Mouse (Mus musculus) liver, embryonic 14 days (tissue): Measurements from ENCODE around the gene Myo15b. TPM values are rescaled to one million over a fixed set of nuclear protein-coding genes. Genes with fewer than 3 reads are reported as not detected.

Source experiments
- polyA plus RNA-seq: library from polyadenylated mRNA; depleted of rRNA; stranded (reverse); fragments of >200 nt; gene quantifications from 2 replicates; pipeline ENCODE4 v1.2.3, GENCODE M21; 2012; rRNA removed

Myo15b gene
- polyA plus RNA-seq, result 0.27 and 0.48 TPM in 2 replicates

DNA sequence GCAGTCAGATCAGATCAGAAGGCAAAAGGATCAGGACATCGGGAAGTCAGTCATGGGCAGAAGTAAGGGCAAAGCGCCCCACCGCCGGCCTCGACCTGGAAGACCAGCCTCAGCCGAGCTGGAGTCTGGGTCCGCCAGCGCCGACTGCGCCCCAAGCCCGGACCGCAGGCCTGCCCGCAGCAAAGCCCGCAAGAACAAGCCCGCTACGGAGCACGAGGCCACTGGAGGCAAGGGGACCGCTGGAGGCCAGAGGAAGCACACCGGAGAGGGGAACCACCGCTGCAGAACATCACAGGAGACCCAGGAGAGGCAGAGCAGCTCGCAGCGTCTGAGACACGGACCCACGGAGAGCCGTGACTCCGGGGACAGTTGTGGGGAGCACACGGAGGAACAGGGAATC lies at the start of gene Myo15b:
Gene Myo15b, plus strand, starts transcription at position 53 of the 400 bp plus-strand sequence.

DNA sequence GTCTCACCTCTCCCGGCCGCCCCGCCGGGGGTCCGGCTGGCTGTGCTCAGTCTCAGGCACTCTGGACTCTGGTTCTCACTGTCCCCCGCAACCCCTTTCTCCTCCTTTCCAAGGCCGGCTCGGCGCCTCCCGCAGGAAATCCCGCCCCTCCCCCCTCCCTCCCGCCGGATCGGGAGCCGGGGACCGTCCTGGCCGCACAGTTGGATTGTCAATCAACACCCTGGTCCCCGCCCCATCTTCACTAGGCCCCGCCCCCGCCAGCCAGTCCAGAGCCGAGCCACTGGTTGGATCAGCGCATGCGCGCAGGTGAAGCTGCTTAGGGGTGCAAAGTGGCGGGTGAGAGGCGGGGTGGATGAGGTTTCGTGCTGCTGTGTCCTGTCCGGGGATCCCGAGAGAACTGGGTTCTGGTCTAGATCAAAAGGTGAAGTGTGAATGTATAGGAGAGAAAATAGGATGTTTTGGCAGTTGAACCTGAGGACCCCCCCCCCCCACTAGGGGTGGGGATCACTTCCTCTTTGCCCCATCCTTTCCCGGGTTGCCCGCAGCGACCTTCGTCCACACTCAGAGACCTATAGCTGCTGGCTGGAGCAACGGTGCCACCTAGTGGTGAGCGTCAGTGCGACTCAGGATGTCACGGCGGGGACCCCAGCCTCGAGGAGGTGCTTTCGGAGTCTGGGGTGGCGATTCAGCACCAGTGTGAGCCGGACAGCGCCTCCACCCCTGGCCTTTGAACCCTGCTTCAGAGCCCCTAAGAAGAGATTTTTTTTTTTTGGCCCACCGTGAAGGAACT lies 44.5 kb upstream of the Myo15b start, which contains the start of gene Caskin2:
Gene Caskin2, minus strand, starts transcription at position 133 of the 790 bp plus-strand sequence.

DNA sequence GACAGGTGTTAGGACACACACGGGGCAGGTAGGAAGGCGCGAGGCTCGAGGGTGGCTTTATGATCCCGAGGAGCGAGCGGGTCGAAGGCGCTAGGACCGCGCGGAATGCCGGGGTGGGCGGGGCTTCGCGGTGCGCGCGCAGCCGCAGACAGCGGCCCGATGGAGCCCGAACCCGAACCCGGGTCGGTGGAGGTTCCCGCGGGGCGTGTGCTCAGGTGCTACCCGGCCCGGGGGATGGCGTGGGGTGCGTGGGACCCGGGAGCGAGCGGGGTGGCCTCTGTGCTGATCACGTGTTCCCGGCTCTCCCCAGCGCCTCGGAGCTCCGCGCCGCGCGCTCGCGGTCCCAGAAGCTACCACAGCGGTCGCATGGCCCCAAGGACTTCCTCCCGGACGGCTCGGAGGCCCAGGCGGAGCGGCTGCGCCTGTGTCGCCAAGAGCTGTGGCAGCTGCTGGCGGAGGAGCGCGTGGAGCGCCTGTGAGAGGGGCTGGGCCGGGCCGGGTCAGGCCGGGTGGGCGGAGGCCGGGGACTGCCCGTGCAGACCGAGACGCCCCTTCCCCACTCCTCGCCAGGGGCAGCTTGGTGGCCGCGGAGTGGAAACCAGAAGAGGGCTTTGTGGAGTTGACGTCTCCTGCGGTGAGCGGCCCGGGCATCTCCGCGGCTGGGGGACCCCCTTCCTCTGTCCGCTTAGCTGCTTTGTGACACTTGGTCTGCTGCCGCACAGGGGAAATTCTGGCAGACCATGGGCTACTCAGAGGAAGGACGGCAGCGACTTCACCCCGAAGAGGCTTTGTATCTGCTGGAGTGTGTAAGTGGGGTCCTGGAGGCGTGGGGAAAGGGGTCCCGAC lies 43.4 kb upstream of the Myo15b start, which contains the start of gene Tsen54:
Gene Tsen54, plus strand, starts transcription at position 120 of the 846 bp plus-strand sequence.

DNA sequence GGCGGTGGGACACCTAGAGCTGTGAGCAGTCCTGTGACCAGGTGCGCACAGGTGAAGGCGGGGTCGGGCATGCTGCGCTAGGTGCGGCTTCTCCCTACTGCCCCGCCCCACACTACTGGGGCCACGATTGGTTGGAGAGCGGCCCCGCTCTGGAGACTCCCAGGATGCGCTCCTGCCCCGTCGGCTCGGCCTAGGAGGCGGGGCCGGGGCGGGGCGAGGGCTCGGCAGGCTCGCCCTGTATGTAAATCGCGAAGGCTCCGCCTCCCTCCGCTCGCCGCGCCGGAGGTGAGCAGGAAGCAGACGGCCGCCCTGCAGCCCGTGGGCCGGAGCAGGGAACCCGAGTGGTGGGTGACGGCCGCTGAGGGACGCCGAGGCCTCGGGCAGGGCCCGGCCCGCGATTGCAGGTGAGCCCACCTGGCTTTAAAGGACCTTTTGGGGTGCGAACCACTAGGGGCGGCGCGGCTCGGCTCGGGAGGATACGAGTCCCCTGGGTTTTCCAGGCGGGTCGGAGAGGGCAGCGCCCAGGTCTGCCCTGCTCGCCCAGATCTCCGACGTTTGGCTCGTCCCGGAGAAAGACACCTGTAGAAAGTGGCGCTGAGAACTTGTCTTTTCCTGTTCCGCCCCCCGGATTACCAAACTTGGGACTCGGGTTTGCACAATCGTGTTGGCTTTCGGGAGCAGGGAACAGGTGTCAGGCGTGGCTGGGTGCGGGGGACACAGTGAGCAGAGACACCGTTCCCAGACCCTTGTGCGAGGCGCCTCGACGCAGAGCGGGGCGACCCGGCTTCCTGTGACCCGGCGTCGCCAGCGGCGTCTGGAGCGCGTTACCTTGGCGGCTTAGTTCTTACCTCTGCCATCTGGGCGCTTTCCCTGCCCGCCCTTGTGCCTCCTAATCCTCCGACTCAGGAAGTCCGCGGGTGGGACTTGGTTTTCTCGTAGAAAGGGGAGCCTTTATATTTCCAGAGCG lies 34.1 kb upstream of the Myo15b start, which contains the start of gene Llgl2:
Gene Llgl2, plus strand, starts transcription at position 276 of the 967 bp plus-strand sequence.

DNA sequence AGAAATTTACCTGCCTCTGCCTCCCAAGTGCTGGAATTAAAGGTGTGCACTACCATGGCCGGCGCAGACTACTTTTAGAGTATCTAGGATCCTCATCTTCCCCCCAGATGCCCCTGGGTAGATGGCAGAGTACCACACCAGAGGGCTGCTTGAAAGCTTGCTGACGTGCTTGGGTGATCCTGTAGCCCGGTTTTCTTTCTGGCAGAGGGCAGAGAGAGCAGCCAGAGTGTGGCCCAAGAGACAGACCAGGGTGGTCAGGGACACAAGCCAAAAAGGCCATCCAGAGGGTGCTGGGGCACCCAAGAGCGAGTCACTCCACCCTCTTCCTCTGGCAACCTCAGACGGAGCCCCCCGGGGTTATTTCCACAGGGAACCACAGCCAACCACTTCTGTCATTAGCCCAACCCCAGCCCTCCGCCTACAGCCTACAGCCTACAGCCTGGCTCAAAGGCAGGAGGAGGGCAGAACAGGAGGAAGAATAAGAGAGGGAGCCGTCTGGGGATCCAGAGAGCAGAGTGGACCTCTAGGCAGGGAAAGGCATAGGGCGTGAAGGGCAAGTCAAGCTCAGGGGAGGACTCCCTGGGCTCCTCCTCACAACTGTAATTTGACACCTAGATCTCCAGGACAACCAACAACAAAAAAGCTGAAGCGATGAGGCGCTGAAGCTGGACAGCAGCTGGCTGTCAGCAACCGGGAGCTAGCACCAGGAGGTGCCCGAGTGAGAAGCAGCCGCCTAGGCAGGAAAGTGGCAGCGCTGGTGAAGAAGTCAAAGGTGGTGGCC lies 41.5 kb downstream of the Myo15b start, which contains the start of gene Smim5:
Gene Smim5, plus strand, starts transcription at position 481 of the 781 bp plus-strand sequence.

DNA sequence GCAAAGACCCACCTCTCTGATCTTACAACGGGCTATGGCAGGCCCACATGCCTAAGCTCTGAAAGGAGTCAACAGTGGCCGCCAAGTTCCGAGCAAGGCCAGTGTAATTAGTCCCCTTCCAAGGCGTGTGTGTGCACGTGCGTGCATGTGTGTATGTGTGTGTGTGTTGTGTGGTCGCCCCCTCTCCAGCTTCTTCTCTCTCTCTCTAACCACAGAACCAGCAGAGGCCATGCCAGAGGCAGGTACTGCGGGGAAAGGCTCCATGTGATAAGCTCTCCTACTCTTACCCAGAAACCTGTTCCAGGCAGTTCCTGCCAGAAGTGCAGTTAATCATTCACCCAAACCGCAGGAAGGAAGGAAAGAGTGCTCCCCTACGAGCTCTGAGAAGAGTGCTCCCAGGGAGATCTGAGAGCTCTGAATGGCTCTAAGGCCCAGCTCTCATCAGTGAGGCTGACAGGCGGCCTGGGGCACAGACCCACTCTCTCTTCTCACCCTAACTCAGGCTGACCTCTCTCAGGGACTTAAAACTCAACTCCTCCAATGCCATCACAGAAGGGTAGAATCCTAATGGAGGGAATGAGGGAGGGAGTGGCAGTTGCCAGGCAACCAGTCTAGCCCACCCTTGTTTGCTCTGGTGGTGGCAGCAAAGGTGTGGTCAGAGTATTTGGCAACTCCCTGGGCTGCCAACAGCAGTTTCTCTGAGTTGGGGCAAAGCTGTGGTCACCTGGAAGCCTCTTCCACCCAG lies 53.6 kb downstream of the Myo15b start, which contains the start of gene Smim6:
Gene Smim6, plus strand, starts transcription at position 386 of the 745 bp plus-strand sequence.

DNA sequence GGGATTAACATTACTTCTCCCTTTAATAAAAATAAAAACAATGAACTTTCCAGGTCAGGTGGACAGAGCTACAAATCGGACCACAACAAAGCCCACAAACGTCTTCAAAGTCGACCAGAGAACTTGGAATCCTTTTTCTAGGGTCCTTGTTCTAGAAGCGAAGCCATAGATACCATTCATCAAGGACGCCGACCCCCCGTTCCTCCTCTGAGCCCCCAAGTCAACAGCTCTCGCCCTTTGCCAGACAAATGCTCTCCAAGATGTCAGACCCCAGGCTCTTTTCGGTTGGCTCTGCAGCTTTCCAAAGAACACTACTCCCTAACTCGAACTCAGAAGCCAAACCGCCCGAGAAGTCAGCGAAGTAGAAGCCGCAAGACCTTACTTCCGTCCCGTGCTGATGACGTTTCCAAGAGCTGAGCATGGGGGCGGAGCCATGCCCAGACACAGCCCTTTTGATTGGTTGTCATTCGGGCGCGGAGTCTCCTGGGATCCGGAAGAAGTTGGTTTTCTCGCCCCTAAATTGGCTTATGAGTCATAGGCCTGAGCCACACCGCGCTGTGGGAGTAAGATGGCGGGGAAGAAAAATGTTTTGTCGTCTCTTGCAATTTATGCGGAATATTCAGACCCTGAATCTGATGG lies 75.0 kb downstream of the Myo15b start, which contains the start of the genes Sap30bp and Recql5:
Gene Sap30bp, plus strand, starts transcription at position 175 of the 639 bp plus-strand sequence.
Gene Recql5, minus strand, starts transcription at position 370 of the 639 bp plus-strand sequence.

Other genes starting within 250 kb of the Myo15b start
- 23.5 and 27.8 TPM in 2 replicates for gene Mif4gd, start 245.4 kb upstream of the Myo15b start, polyA plus RNA-seq
- 9.3 and 9.9 TPM in 2 replicates for gene Slc25a19, start 230.1 kb upstream of the Myo15b start, polyA plus RNA-seq
- 21.8 and 24.1 TPM in 2 replicates for gene Grb2, start 149.8 kb upstream of the Myo15b start, polyA plus RNA-seq
- gene Tmem94, start 93.0 kb upstream of the Myo15b start, polyA plus RNA-seq, result 9.0 and 10.3 TPM in 2 replicates
- gene Caskin2, start 44.8 kb upstream of the Myo15b start, polyA plus RNA-seq, result 6.1 and 7.1 TPM in 2 replicates
- gene Tsen54, start 43.7 kb upstream of the Myo15b start, polyA plus RNA-seq, result 11.0 and 12.6 TPM in 2 replicates
- gene Llgl2, start 34.4 kb upstream of the Myo15b start, polyA plus RNA-seq, result 9.6 and 10.2 TPM in 2 replicates
- 21.1 and 25.1 TPM in 2 replicates for gene Smim5, start 41.6 kb downstream of the Myo15b start, polyA plus RNA-seq
- 1.4 and 2.2 TPM in 2 replicates for gene Smim6, start 53.6 kb downstream of the Myo15b start, polyA plus RNA-seq
- 25.8 and 29.5 TPM in 2 replicates for gene Sap30bp, start 74.9 kb downstream of the Myo15b start, polyA plus RNA-seq
- gene Recql5, start 75.1 kb downstream of the Myo15b start, polyA plus RNA-seq, result 6.3 and 7.7 TPM in 2 replicates
- gene Itgb4, start 116.3 kb downstream of the Myo15b start, polyA plus RNA-seq, result 0.09 and 0.11 TPM in 2 replicates
- gene Galk1, start 154.3 kb downstream of the Myo15b start, polyA plus RNA-seq, result 50.4 and 60.3 TPM in 2 replicates
- 250 and 282 TPM in 2 replicates for gene H3f3b, start 169.6 kb downstream of the Myo15b start, polyA plus RNA-seq
- 11.1 and 11.6 TPM in 2 replicates for gene Unk, start 171.9 kb downstream of the Myo15b start, polyA plus RNA-seq
- 17.2 and 18.8 TPM in 2 replicates for gene Unc13d, start 219.6 kb downstream of the Myo15b start, polyA plus RNA-seq
- gene Wbp2, start 228.6 kb downstream of the Myo15b start, polyA plus RNA-seq, result 40.4 and 47.0 TPM in 2 replicates